Mouse (Mus musculus) ES-E14 (cell line): ENCODE measurements at regions not wholly inside any gene's neighbourhood (a gene's known extent, or its start where the extent isn't known, plus 50 kb on each side); places are given as distances from the start of the nearest gene placed in this dataset.
A peak's percentile ranks its signal among the peaks of the same experiment; 100 is the strongest.

ENCODE experiments used
- DNase-seq: peaks from one replicate; pipeline ENCODE4 v3.0.0-alpha.2; 2013; ENCODE audit warnings: low read depth, low spot score
- H3K27ac ChIP-seq: 2 replicates; pipeline ENCODE4 v1.5.1; 2012; ENCODE audit warnings: low read depth, mild to moderate bottlenecking, low read length, moderate library complexity, mixed read lengths; ENCODE audit not compliant: poor library complexity, insufficient read depth, severe bottlenecking
- H3K36me3 ChIP-seq: 2 replicates; pipeline ENCODE4 v1.6.1; 2012; ENCODE audit warnings: mild to moderate bottlenecking, low read length, moderate library complexity, mixed read lengths; ENCODE audit not compliant: control insufficient read depth, poor library complexity, insufficient read depth, severe bottlenecking
- H3K4me1 ChIP-seq, 2 experiments: fragments of 150-350 bp in 1 of 2; sonication (generic) in 1 of 2; 2 replicates each; pipeline ENCODE4 v1.6.1; 2012; ENCODE audit warnings: low read length in 2 of 2, mild to moderate bottlenecking in 1 of 2, mixed read lengths in 1 of 2; ENCODE audit not compliant: control insufficient read depth in 2 of 2, insufficient read depth in 2 of 2, poor library complexity in 1 of 2
- H3K4me3 ChIP-seq, 2 experiments: fragments of 150-350 bp in 1 of 2; sonication (generic) in 1 of 2; 2 replicates each; pipeline ENCODE4 v1.5.1; 2012; ENCODE audit warnings: low read length in 2 of 2, low read depth in 1 of 2, mild to moderate bottlenecking in 1 of 2, mixed read lengths in 1 of 2; ENCODE audit not compliant: insufficient read depth in 1 of 2, poor library complexity in 1 of 2, severe bottlenecking in 1 of 2
- H3K9ac ChIP-seq: 2 replicates; pipeline ENCODE4 v1.6.1; 2012; ENCODE audit warnings: low read depth, mild to moderate bottlenecking, low read length, mixed read lengths; ENCODE audit not compliant: poor library complexity, insufficient read depth, severe bottlenecking
- H3K9me3 ChIP-seq: fragments of 150-350 bp; sonication (generic); 2 replicates; pipeline ENCODE4 v1.6.1; 2012; ENCODE audit warnings: low read depth, mild to moderate bottlenecking, low read length; ENCODE audit not compliant: control insufficient read depth, insufficient read depth
- CHD2 ChIP-seq: IDR thresholded peaks from 2 replicates; pipeline ENCODE4 v1.6.1; 2014; ENCODE audit warnings: mild to moderate bottlenecking, low read depth, low read length, inconsistent platforms
- HCFC1 ChIP-seq: IDR thresholded peaks from 2 replicates; pipeline ENCODE4 v1.6.1; 2012; ENCODE audit warnings: low read length, inconsistent platforms, borderline replicate concordance; ENCODE audit not compliant: insufficient read depth
- MAFK ChIP-seq: IDR thresholded peaks from 2 replicates; pipeline ENCODE4 v1.6.1; 2014; ENCODE audit warnings: mild to moderate bottlenecking, low read depth, low read length, inconsistent platforms; ENCODE audit not compliant: insufficient read depth
- ZC3H11A ChIP-seq: IDR thresholded peaks from 2 replicates; pipeline ENCODE4 v1.6.1; 2012; ENCODE audit warnings: low read depth, mild to moderate bottlenecking, inconsistent platforms, low read length, borderline replicate concordance
- ZNF384 ChIP-seq: IDR thresholded peaks from 2 replicates; pipeline ENCODE4 v1.6.1; 2012; ENCODE audit warnings: low read depth, low read length, inconsistent platforms
- in situ Hi-C, 2 experiments: fragments of 600-800 bp; cut with MboI; formaldehyde crosslinking; loops; one replicate each; pipeline ENCODE4 v1.15.1; 2025; ENCODE audit warnings: low sequenced_read_pairs in 2 of 2, inconsistent platforms in 1 of 2; ENCODE audit not compliant: unreplicated experiment in 2 of 2

- Histone ChIP-seq H3K9me3 (no peaks in the 10 kb centered on the region), H3K4me3 (no peak overlapping the region), H3K27ac (no peak overlapping the region), H3K4me1 (no peaks in the 10 kb centered on the region), H3K36me3 (no peaks in the 10 kb centered on the region), H3K9ac (no peak overlapping the region)
- in situ Hi-C loops, result loop anchor here in 1 of 2 experiments (10.0 kb wide), 1 partner anchor 541 kb away; no protein-coding TSS in a partner anchor
- DNase-seq, result no peak
- TF ChIP-seq MAFK (no peak), CHD2 (no peak), ZC3H11A (no peak), ZNF384 (no peak), HCFC1 (no peak)
Measured at GRCm38 (mm10) chr2:174855548-174855947, 95.1 kb downstream of the Edn3 start.

- no peaks in the 10 kb centered on the region for H3K36me3 ChIP-seq
- H3K4me1 ChIP-seq, result no peaks in the 10 kb centered on the region
- no peak overlapping the region for H3K27ac ChIP-seq
- TF ChIP-seq HCFC1, result no peak
- no peaks in the 10 kb centered on the region for H3K9me3 ChIP-seq
- H3K4me3 ChIP-seq, result no peak overlapping the region
- in situ Hi-C loops, result loop anchor here in 1 of 2 experiments (10.0 kb wide), 1 partner anchor 541 kb away; no protein-coding TSS in a partner anchor
- no peak overlapping the region for H3K9ac ChIP-seq
- DNase-seq, result no peak
Measured at GRCm38 (mm10) chr2:174856135-174856534, 95.7 kb downstream of the Edn3 start.

DNA sequence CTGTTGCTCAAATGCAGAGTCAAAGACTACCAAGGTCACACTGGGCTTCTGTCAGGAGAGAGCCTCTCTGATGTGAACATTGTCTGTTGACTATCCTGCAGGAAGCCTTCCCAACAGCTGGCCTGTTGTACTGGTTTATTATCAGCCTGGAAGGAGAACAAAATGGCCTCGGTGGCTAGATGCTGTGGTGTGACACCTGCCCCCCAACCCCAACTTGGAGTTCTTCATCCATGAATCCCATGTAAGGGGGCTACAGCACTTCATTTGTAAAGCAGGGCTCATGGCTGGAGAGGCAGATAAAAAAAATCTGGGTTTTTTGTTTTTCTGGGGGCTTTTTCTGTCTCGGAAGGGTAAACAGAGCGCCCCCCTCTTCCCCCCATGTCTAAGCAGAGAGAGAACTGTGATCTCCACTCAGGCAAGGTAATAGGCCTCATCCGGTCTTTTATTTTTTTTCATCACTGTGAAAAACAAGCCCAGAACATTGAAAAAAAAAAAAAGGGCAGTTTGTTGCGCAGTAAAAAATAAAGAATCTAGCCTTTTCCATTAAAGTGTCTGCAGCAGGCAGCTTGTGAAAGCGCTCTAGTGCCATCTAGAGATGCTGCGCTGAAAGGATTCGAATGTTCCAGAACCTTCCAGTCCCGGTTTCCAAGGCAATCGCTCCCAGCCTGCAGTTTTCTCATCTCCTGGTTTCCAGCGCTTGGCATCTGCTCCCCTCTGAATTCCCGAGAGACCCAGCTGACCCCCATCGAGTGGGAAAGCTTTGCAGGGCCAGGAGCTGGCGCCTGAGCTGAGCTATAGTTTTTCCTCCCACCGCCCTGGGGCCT is 97.8 kb downstream of the Edn3 start:
- no peak overlapping the region for H3K4me3 ChIP-seq

GRCm38 (mm10) chr2:174858835-174859215 is 98.4 kb downstream of the Edn3 start:
- TF ChIP-seq ZC3H11A (no peak), MAFK (no peak), CHD2 (no peak), HCFC1 (no peak), ZNF384 (no peak)
- Histone ChIP-seq H3K4me3 (no peak overlapping the region), H3K27ac (no peak overlapping the region), H3K9me3 (no peaks in the 10 kb centered on the region), H3K9ac (no peak overlapping the region), H3K4me1 (no peaks in the 10 kb centered on the region), H3K36me3 (no peaks in the 10 kb centered on the region)
- in situ Hi-C loops, result loop anchor here in 1 of 2 experiments (10.0 kb wide), 1 partner anchor 544 kb away; no protein-coding TSS in a partner anchor
- DNase-seq, result no peak

More for the DNA sequence above, 97.8 kb downstream of the Edn3 start:
- no peak for DNase-seq
- Histone ChIP-seq H3K27ac (no peak overlapping the region), H3K9ac (no peak overlapping the region), H3K36me3 (no peaks in the 10 kb centered on the region), H3K4me1 (no peaks in the 10 kb centered on the region), H3K9me3 (no peaks in the 10 kb centered on the region)
- in situ Hi-C loops, result loop anchor here in 1 of 2 experiments (10.0 kb wide), 1 partner anchor 543 kb away; no protein-coding TSS in a partner anchor
- TF ChIP-seq HCFC1 (no peak), ZC3H11A (0 out of 2 replicates have a peak, but pooled peaks have one; percentile 8)
